Mouse (Mus musculus): ENCODE results near the gene Mier2.

Gene Mier2

GRCm38 (mm10) chr10:79554330-79555237, at the start of gene Mier2:
Gene Mier2 (minus strand): TSS chr10:79555199.
- peak; percentile 55 for DNase-seq (ENCODE audit: low spot score)

- DNase-seq (ENCODE audit: low spot score), result no peak
Observed at GRCm38 (mm10) chr10:79597936-79598230, 42.9 kb upstream of the Mier2 start.

GRCm38 (mm10) chr10:79597051-79597935, 42.3 kb upstream of the Mier2 start:
- no peak for DNase-seq (ENCODE audit: low spot score)

- DNase-seq (ENCODE audit: low spot score), result no peak
Observed at GRCm38 (mm10) chr10:79595590-79595929, 40.6 kb upstream of the Mier2 start.

- no peak for DNase-seq (ENCODE audit: low spot score)
Observed at GRCm38 (mm10) chr10:79594872-79595589, 40.0 kb upstream of the Mier2 start.

- DNase-seq (ENCODE audit: low spot score), result no peak
Observed at GRCm38 (mm10) chr10:79594111-79594510, 39.1 kb upstream of the Mier2 start.

- DNase-seq (ENCODE audit: low spot score), result no peak
Observed at GRCm38 (mm10) chr10:79590702-79591101, 35.7 kb upstream of the Mier2 start.

- no peak for DNase-seq (ENCODE audit: low spot score)
Observed at GRCm38 (mm10) chr10:79587752-79588126, 32.7 kb upstream of the Mier2 start.

- no peak for DNase-seq (ENCODE audit: low spot score)
Observed at GRCm38 (mm10) chr10:79587061-79587751, 32.2 kb upstream of the Mier2 start, which contains the start of gene Theg. Gene Theg (minus strand): TSS chr10:79587331.

- DNase-seq (ENCODE audit: low spot score), result no peak
Observed at GRCm38 (mm10) chr10:79586243-79586642, 31.2 kb upstream of the Mier2 start.

- DNase-seq (ENCODE audit: low spot score), result no peak
Observed at GRCm38 (mm10) chr10:79585723-79586122, 30.7 kb upstream of the Mier2 start.

GRCm38 (mm10) chr10:79585136-79585535, 30.1 kb upstream of the Mier2 start:
- DNase-seq (ENCODE audit: low spot score), result no peak

GRCm38 (mm10) chr10:79584426-79584825, 29.4 kb upstream of the Mier2 start:
- DNase-seq (ENCODE audit: low spot score), result no peak

- no peak for DNase-seq (ENCODE audit: low spot score)
Observed at GRCm38 (mm10) chr10:79584021-79584420, 29.0 kb upstream of the Mier2 start.

- no peak for DNase-seq (ENCODE audit: low spot score)
Observed at GRCm38 (mm10) chr10:79581501-79581900, 26.5 kb upstream of the Mier2 start.

- DNase-seq (ENCODE audit: low spot score), result peak; percentile 20
Observed at GRCm38 (mm10) chr10:79580811-79581210, 25.8 kb upstream of the Mier2 start.

GRCm38 (mm10) chr10:79580356-79580755, 25.4 kb upstream of the Mier2 start:
- no peak for DNase-seq (ENCODE audit: low spot score)

- no peak for DNase-seq (ENCODE audit: low spot score)
Observed at GRCm38 (mm10) chr10:79579781-79580180, 24.8 kb upstream of the Mier2 start.

- no peak for DNase-seq (ENCODE audit: low spot score)
Observed at GRCm38 (mm10) chr10:79578891-79579290, 23.9 kb upstream of the Mier2 start.

GRCm38 (mm10) chr10:79578276-79578675, 23.3 kb upstream of the Mier2 start:
- DNase-seq (ENCODE audit: low spot score), result no peak

- no peak for DNase-seq (ENCODE audit: low spot score)
Observed at GRCm38 (mm10) chr10:79577376-79577775, 22.4 kb upstream of the Mier2 start.

GRCm38 (mm10) chr10:79575754-79576153, 20.8 kb upstream of the Mier2 start:
- DNase-seq (ENCODE audit: low spot score), result no peak

Data from spleen, adult 12 weeks (tissue).